Mouse (Mus musculus): Measurements from ENCODE around the gene Mtnr1b.

Gene Mtnr1b

GRCm38 (mm10) chr9:15800402-15800801 lies 74.0 kb downstream of the Mtnr1b start:
- no peak for DNase-seq

GRCm38 (mm10) chr9:15794408-15794807 lies 79.9 kb downstream of the Mtnr1b start:
- DNase-seq, result no peak

GRCm38 (mm10) chr9:15792076-15792475 lies 82.3 kb downstream of the Mtnr1b start:
- DNase-seq, result no peak

GRCm38 (mm10) chr9:15786610-15787009 lies 87.7 kb downstream of the Mtnr1b start:
- DNase-seq, result no peak

- no peak for DNase-seq
Observed at GRCm38 (mm10) chr9:15786192-15786591, 88.2 kb downstream of the Mtnr1b start.

- no peak for DNase-seq
Observed at GRCm38 (mm10) chr9:15781936-15782335, 92.4 kb downstream of the Mtnr1b start.

GRCm38 (mm10) chr9:15774911-15775310 lies 99.4 kb downstream of the Mtnr1b start:
- no peak for DNase-seq

All from B cell, adult 2 months (primary cell).